Mouse (Mus musculus): ENCODE measurements at regions not wholly inside any gene's neighbourhood (a gene's known extent, or its start where the extent isn't known, plus 50 kb on each side); places are given as distances from the start of the nearest gene placed in this dataset.
"Not testable (repeated sequence)": the region's sequence is repeated elsewhere in the genome, so short reads cannot be mapped to it uniquely, and the experiment has no call there.

- peak in 1 of 2 experiments; percentile 10 for DNase-seq
These were observed 59.5 kb upstream of the Zbtb18 start for GRCm38 (mm10) chr1:177382596-177383190.

GRCm38 (mm10) chr1:177382147-177382546 is 60.0 kb upstream of the Zbtb18 start:
- no peak for DNase-seq

- no peak for DNase-seq
These were observed 64.0 kb upstream of the Zbtb18 start for GRCm38 (mm10) chr1:177378112-177378511.

- DNase-seq = no peak
These were observed 68.8 kb upstream of the Zbtb18 start for GRCm38 (mm10) chr1:177373226-177373825.

- no peak for DNase-seq
These were observed 70.1 kb upstream of the Zbtb18 start for GRCm38 (mm10) chr1:177372066-177372465.

GRCm38 (mm10) chr1:177367864-177368610 is 74.1 kb upstream of the Zbtb18 start:
- DNase-seq = no peak

- no peak for DNase-seq
These were observed 75.2 kb upstream of the Zbtb18 start for GRCm38 (mm10) chr1:177366914-177367313.

GRCm38 (mm10) chr1:177366475-177366874 is 75.7 kb upstream of the Zbtb18 start:
- DNase-seq = no peak

- no peak for DNase-seq
These were observed 77.8 kb upstream of the Zbtb18 start for GRCm38 (mm10) chr1:177364355-177364754.

- no peak for DNase-seq
These were observed 79.8 kb upstream of the Zbtb18 start for GRCm38 (mm10) chr1:177362398-177362797.

GRCm38 (mm10) chr1:177348400-177349092 is 90.5 kb upstream of the Akt3 start:
- no peak for DNase-seq

GRCm38 (mm10) chr1:177347208-177347607 is 89.2 kb upstream of the Akt3 start:
- no peak for DNase-seq

GRCm38 (mm10) chr1:177346540-177346939 is 88.5 kb upstream of the Akt3 start:
- no peak for DNase-seq

GRCm38 (mm10) chr1:177345540-177345939 is 87.5 kb upstream of the Akt3 start:
- DNase-seq = no peak

GRCm38 (mm10) chr1:177343949-177344348 is 85.9 kb upstream of the Akt3 start:
- no peak for DNase-seq

GRCm38 (mm10) chr1:177343121-177343520 is 85.1 kb upstream of the Akt3 start:
- DNase-seq = no peak

GRCm38 (mm10) chr1:177340232-177340631 is 82.2 kb upstream of the Akt3 start:
- DNase-seq = no peak

GRCm38 (mm10) chr1:177339207-177339787 is 81.3 kb upstream of the Akt3 start:
- not testable (repeated sequence) for DNase-seq

- peak; percentile 29 to 30 for DNase-seq
These were observed 80.6 kb upstream of the Akt3 start for GRCm38 (mm10) chr1:177338466-177339206.

- no peak for DNase-seq
These were observed 79.8 kb upstream of the Akt3 start for GRCm38 (mm10) chr1:177337756-177338155.

GRCm38 (mm10) chr1:177337141-177337540 is 79.1 kb upstream of the Akt3 start:
- DNase-seq = no peak

GRCm38 (mm10) chr1:177336436-177336835 is 78.4 kb upstream of the Akt3 start:
- DNase-seq = no peak
